Mouse (Mus musculus) heart, postnatal 14 days (tissue): ENCODE results near the gene Olfr535. TPM values are rescaled to one million over a fixed set of nuclear protein-coding genes. Genes with fewer than 3 reads are reported as not detected.
"Not testable (repeated sequence)": the region's sequence is repeated elsewhere in the genome, so short reads cannot be mapped to it uniquely, and the experiment has no call there.

Source experiments
- DNase-seq, 2 experiments: peaks; one replicate each; pipeline ENCODE4 v3.0.0; 2021 to 2022
- intact Hi-C: fragments of 180-260 bp; cut with DNase I; formaldehyde crosslinking; loops from one replicate; pipeline ENCODE4 v1.15.1; 2025
- long read RNA-seq, 2 experiments: library from polyadenylated mRNA; stranded (forward); transcript quantifications; one replicate each; pipeline ENCODE4 v2.0.0; 2021
- total RNA-seq, 2 experiments: library from RNA; stranded (reverse); gene quantifications; 2 replicates each; pipeline ENCODE4 v1.2.3; 2021

Gene Olfr535
- not detected for total RNA-seq
- long read RNA-seq, experiment 1 = 0 reads
- long read RNA-seq, experiment 2 = 0 reads

DNA sequence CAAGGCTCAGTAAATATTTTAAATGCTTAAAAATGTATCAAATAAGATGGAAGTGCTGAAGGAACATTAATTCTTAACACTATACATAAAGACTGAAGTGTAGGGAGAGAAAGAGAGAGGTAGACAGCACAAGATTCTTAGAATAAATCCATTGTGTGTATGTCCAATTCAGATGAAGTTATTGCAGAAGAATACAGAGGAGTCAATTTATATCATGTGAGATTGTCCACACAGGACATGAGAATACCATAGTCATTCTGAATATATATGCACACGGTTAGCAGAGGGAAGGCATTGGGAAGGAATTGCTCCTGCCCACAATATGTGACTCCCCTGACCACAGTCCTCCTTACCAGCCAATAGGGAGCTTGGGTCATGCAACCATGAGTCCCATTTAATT lies at the start of gene Olfr535:
TSS of gene Olfr535 (plus strand) at position 301 of the 400 bp plus-strand sequence.
- no peak for DNase-seq
- intact Hi-C loops = no loop called here

DNA sequence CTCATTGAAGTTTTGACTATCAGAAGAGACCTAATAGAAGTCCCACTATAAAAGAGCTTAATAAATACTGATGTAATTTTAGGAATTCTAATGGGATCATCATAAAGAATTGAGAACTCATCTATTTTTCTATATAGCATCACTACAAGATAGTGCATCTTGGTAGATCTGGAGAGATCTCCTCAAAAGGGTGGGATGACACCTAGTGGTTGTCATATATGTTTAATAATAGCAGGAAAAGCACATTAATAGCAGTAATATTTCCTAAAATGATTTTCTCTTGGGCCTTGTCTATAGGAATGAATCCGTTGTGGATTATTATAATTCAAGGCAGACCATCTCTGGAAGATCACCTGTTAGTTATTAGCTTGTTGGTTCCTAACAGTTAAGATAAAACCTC lies 40.9 kb upstream of the Olfr535 start:
- no peak for DNase-seq
- intact Hi-C loops = no loop called here

DNA sequence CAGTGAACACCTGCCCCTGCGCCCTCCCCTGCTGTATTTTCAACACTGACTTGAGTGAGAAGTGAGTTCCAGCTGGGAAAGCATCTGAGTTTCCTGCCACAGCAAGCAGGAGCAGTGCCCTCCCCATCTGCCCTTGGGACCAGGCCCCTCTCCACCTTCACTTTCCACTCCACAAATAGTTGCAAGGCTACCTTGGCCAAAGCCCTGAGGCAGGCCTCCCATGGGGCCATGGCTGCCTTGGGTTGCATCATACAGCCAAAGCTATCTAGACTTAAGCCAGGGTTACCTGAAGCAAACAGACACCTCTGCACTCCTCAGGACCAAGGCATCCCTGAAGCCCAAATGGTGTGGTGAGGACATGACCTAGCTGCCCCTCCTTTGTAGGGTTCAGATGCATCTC lies 20.9 kb upstream of the Olfr535 start, which contains the start of gene Olfr533:
TSS of gene Olfr533 (plus strand) at position 301 of the 400 bp plus-strand sequence.
- DNase-seq, intact Hi-C loops: not testable (repeated sequence)

DNA sequence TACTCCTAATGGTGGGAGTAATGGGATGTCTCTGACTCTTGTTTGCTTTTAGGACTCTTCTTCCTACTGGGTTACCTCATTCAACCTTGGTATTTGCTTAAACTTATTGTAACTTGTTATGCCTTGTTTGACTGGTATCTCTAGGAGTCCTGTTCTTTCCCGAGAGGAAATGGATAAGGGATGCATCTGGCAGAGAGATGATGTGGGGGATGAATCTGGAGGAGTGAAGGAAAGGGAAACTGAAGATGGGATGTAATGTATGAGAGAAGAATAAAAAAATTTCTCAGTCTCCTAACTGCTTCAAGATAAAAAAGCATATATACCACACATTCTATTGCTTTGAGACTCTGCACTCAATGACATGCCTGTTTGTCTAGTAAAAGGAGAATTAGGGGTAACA lies 6.1 kb upstream of the Olfr535 start:
- DNase-seq = no peak
- intact Hi-C loops = no loop called here

DNA sequence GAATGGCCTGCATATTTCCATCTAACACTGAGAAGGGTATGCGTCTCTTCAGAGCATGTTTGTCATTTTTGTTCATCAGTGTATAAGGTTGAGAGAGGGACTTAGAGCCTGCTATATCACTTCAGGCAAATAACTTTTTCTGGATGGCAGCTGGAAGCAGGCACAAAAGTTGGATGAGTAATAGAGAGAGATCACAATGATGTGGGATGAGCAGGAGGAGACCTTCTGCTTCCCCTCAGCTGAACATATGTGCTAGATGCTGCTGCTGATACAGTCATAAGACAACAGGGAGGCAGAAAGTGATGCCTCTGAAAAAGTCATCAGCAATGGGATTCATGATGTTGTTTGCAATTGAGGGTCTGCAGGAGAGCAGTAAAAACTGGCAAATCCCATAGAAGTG lies 5.3 kb upstream of the Olfr535 start:
- intact Hi-C loops = no loop called here
- no peak for DNase-seq

DNA sequence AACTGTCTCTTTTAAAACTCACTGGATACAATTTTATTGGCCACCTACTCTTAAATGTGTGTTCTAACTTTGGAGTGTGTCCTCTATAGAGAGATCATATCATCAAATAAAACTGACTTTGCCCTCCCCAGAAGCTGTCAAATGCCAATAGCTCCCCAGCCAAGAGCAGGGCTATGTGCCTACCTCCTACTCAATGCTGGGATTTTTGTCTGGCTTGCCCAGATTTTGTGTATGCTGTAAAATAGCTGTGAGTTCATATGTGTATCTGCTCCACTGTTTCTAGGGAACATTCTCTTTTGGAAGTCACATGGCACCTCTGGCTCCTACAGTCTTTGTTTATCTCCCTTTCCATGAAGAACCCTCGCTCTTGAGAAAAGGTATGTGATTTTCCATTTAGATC lies 5.0 kb downstream of the Olfr535 start:
- no peak for DNase-seq
- intact Hi-C loops = no loop called here

DNA sequence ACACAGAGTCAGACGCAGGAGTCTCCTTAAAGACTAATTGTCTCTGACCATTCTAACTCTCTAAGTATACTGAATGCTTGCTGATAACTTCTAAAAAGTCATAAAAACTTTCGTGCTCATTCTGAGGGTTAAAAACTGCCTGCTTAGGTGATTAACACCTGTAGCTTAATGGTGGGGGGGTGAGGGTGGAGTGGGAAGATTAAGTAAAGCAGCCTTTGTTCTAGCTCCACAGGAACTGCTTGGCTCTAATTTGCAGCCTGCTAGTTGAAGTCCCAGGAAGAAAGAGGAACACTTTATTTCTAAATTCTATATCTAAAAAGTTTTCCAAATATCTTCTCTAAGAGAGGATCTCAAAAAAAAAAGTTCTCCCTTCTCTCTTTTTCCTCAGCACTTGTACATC lies 10.2 kb downstream of the Olfr535 start:
- DNase-seq = no peak
- intact Hi-C loops = no loop called here

DNA sequence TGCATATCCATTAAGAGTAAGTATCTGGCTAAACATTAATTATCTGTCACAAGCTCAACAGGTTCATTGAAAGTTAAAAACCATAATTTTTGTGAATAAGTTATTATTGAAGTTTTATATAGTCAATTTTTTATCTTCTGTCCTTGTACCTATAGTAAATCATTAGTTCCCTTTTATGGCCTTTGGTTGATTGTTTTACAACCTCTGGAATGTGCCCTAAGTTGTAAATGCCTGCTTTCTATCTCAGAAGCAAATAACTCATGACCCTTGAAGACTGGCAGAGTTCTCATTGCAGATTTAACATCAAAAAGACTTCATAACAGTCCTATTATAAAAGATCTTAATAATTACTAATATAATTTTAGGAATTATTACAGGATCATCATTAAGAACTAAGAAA lies 10.7 kb downstream of the Olfr535 start:
- no peak for DNase-seq
- intact Hi-C loops = no loop called here

DNA sequence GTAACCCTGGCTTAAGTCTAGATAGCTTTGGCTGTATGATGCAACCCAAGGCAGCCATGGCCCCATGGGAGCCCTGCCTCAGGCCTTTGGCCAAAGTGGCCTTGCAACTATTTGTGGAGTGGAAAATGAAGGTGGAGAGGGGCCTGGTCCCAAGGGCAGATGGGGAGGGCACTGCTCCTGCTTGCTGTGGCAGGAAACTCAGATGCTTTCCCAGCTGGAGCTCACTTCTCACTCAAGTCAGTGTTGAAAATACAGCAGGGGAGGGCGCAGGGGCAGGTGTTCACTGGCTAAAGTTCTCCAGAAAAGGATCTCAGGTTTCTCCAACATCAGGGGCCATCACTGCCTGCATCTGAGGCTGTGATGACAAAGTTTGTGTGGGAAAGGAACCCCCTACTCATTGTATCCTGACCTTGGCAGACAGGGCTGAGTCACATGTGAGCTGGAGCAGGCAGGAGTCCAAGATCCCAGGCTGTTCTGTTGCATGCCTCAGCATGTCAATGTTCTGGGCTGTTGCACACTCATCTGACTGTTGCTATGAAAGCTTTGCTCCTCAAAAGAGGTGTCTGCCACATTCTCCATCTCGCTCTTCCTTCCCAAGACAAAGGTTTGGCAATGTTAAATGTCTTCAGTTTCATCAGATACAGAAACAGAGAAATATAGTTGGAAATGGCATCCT lies 23.5 kb downstream of the Olfr535 start, which contains the start of gene Olfr536:
TSS of gene Olfr536 (minus strand) at position 51 of the 676 bp plus-strand sequence.
- intact Hi-C loops, DNase-seq: not testable (repeated sequence)

DNA sequence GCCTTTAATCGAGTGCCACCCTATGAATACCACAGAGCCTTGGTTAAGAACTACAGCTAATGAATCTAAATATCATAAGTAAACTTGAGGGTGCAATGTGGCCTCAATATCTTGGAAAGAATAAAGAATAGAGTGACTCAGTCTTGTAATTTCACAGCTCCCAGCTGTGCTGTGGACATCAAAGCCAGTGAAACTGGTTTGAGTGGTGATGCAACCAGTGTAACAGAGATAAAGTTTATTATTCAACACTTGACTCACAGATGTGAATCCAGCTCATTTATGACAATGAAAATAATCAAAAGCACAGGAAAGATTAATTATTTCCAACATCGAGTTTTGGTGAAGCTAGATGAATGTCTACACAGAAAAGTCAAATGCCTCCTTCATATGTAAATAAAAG lies 55.7 kb downstream of the Olfr535 start:
- intact Hi-C loops = no loop called here
- no peak for DNase-seq

Other genes starting within 250 kb of the Olfr535 start
- gene 5830411N06Rik, start 236.9 kb upstream of the Olfr535 start, total RNA-seq = under 1 TPM in 1 of 2 experiments, not detected in 1; 0.10 TPM
- not detected for gene Olfr525, start 163.4 kb upstream of the Olfr535 start, total RNA-seq
- not detected for gene Olfr527, start 150.2 kb upstream of the Olfr535 start, total RNA-seq
- gene Olfr60, start 122.5 kb upstream of the Olfr535 start, total RNA-seq = not detected
- gene Olfr530, start 107.9 kb upstream of the Olfr535 start, total RNA-seq = not detected
- not detected for gene Olfr531, start 81.3 kb upstream of the Olfr535 start, total RNA-seq
- not detected for gene Olfr532, start 62.6 kb upstream of the Olfr535 start, total RNA-seq
- not detected for gene Olfr533, start 20.8 kb upstream of the Olfr535 start, total RNA-seq
- gene Olfr536, start 23.2 kb downstream of the Olfr535 start, total RNA-seq = not detected
- not detected for gene Olfr538, start 83.7 kb downstream of the Olfr535 start, total RNA-seq
- not detected for gene Olfr46, start 117.1 kb downstream of the Olfr535 start, total RNA-seq
- gene Olfr61, start 144.8 kb downstream of the Olfr535 start, total RNA-seq = not detected
- gene Olfr53, start 162.2 kb downstream of the Olfr535 start, total RNA-seq = not detected
- gene Olfr539, start 175.7 kb downstream of the Olfr535 start, total RNA-seq = not detected
- gene Olfr45, start 197.7 kb downstream of the Olfr535 start, total RNA-seq = not detected
- not detected for gene Olfr541, start 213.1 kb downstream of the Olfr535 start, total RNA-seq